Mouse (Mus musculus): ENCODE results near the gene Dtl.

Dtl gene

DNA sequence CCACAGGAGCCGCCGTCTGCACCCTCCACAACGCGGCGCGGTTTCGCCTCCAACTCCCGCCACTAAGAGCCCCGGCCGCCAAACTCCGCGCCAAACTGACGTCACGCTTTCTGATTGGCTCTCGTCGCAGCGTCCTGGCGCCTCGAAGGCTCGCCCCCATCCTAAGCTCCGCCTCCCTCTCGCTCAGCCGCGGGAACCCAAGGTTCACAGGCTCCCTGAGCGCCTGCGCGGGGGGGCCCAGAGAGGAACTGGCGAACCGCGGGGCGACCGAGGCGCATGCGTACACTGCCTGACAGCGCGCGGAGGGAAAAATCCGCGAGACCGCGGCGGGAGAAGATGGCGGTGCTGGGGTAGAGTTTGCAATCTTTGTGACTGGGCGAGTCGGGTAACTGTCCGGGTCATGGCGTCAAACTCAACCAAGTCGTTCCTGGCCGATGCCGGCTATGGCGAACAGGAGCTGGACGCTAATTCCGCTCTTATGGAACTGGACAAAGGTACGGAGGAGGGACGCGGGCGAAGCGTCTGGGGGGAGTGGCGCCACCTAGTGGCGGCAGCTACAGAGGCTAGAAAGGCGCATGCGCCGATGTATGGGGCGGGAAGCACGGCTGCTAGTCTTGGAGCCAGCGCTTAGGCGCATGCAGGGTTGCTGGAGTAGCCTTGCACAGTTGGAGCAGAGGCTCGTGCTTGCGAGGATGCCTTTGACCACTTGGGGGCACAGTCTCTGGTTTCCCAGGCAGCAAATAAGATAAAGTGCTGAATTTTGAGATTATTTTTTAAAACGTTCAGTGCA, at the start of gene Dtl, which contains the start of gene Ints7:
Dtl (minus strand) TSS at position 87 of the 790 bp plus-strand sequence.
Ints7 (plus strand) TSS at position 179 of the 790 bp plus-strand sequence.
- peak; percentile 100 for DNase-seq (ENCODE audit: low read depth, low spot score)

DNA sequence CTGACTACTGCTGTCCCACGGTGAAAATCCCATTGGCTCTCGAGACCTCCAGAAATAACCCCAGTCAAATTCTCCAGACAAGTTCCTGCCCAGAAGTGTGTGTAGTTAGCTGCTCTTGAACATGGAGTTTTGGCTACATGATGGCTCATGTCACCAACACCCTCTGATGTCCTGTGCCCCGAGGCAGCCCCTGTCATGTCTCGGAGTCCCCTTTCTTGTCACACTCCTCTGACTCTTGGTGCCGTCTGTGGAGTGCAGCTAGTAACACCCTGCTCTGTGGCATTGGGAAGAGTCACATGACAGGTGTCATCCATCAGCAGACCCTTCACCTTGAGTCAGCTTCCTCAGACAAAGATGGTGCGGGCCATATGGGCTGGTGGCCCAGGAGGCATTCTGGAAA, 49.7 kb upstream of the Dtl start:
- DNase-seq (ENCODE audit: low read depth, low spot score): peak; percentile 15

GRCm38 (mm10) chr1:191624492-191624891, 49.1 kb upstream of the Dtl start:
- no peak for DNase-seq (ENCODE audit: low read depth, low spot score)

- no peak for DNase-seq (ENCODE audit: low read depth, low spot score)
Observed at GRCm38 (mm10) chr1:191622801-191623200, 47.5 kb upstream of the Dtl start.

DNA sequence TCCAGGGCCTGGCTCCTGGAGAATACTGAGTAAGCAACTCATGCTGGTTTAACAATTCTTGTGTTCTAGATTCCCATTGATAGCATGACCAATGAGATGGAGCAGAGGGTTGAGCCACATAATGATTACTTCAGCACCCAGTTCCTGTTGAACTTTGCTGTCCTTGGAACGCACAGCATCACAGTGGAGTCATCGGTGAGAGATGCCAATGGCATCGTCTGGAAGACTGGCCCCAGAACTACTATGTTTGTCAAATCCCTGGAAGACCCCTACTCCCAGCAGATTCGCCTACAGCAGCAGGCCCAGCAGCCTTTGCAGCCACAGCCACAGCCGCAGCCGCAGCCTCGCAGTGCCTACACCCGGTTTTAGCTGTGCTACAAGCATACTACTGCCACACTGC, 45.8 kb upstream of the Dtl start:
- DNase-seq (ENCODE audit: low read depth, low spot score): no peak

DNA sequence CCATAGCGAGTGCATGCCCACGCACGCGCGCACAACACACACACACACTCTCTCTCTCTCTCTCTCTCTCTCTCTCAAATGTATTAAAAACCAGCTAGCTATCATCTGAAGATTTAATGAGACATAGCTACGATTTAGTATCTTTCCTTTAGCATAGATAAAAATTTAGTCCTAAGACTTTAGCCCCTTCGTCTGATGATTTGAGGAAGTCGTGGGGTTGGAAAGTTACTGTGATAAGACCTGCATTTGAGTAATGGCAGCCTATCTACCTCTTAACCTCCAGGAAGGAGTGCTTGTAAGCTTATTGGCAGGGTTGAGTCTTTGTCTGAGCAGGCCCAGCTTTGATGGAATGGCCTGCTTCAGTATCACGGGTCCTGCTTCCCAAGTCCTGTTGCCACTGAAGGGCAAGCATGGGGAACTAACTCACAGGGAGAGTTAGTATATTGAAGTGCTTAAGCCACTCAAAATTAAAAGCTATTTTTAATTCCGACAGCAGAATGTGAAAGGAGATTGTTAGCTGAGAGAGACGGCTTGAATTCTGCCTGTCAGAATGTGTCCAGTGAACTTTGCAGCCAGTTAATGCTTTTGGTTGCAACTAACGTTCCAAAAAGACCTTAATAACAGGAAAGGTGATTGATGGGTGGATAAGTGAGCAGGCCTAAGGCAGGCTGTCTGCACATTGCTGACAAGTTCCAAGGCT, 42.9 kb upstream of the Dtl start:
- DNase-seq (ENCODE audit: low read depth, low spot score): no peak

GRCm38 (mm10) chr1:191617589-191617988, 42.2 kb upstream of the Dtl start:
- DNase-seq (ENCODE audit: low read depth, low spot score): no peak

DNA sequence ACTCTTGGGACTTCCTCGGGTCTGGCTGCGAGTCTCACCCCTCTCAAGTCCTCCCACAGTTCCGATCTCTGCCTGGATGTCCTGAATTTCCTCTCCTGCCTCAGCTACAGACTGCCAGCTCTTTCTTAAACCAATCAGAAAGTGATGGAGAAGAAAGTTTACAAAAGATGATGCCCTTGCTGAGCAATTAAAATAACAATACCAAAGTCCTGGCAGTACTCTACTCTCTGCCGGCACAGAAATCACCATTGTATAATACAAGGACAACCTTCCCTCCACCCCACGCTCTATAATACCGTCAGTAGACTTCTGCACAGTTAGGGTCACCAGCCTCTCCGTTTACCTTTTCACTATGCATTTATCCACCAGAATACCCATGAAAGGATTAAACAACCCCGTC, 40.9 kb upstream of the Dtl start:
- DNase-seq (ENCODE audit: low read depth, low spot score): no peak

- DNase-seq (ENCODE audit: low read depth, low spot score): no peak
Observed at GRCm38 (mm10) chr1:191612877-191613276, 37.5 kb upstream of the Dtl start.

GRCm38 (mm10) chr1:191611686-191612085, 36.3 kb upstream of the Dtl start:
- no peak for DNase-seq (ENCODE audit: low read depth, low spot score)

DNA sequence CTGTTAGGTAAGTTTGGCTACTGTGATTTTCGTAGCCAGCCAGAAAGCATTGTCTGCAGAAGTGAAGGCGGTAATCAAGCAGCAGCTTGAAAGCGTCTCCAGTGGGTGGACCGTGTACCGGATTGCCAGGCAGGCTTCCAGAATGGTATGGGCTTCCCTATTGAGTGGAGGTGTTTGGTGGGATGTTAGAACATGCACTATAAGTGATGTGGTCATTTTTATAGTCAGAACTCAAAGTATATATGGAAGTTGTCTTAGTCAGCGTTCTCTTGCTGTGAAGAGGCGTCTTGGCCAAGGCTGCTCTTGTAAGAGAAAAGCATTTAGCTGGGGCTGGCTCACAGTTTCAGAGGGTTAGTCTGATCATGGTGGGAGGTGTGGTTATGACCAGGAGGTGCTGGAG, 35.0 kb upstream of the Dtl start:
- DNase-seq (ENCODE audit: low read depth, low spot score): no peak

GRCm38 (mm10) chr1:191609578-191609977, 34.2 kb upstream of the Dtl start:
- DNase-seq (ENCODE audit: low read depth, low spot score): no peak

DNA sequence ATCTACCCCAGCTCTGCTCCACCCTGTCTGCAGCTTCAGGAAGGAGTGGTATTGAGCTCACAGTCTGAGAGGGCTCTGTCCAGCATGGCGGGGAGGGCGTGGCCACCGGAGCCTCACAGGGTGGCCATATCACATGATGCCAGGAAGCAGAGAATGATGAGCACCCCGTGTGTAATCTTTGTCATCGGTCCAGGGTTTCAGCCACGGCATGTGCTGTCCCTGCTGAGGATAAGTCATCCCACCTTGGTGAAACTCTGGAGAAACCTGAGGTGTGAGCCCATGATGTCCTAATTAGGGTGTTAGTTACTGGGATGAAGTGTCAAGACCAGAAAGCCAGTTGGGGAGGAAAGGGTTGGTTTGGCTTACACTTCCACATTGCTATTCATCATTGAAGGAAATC, 33.7 kb upstream of the Dtl start:
- DNase-seq (ENCODE audit: low read depth, low spot score): no peak

- no peak for DNase-seq (ENCODE audit: low read depth, low spot score)
Observed at GRCm38 (mm10) chr1:191604690-191605089, 29.3 kb upstream of the Dtl start.

DNA sequence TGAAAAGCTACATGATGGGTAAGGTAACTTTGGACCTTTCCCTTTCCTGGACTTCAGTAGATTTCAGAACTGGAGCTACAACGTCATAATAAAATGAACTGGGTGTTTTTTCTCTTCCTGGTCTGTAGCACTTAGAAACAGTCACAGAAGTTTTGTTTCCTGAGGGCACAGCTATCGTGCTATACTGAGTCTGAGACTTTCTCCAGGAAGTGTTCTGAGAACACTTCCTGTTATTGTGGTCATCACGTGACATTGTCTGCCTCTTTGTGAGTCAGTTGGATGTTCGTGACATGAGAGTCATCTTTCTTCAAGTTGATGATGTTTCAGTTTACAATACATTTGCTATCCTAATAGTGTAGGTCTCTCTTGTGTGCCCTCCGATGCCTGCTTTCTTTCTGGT, 23.9 kb upstream of the Dtl start:
- no peak for DNase-seq (ENCODE audit: low read depth, low spot score)

DNA sequence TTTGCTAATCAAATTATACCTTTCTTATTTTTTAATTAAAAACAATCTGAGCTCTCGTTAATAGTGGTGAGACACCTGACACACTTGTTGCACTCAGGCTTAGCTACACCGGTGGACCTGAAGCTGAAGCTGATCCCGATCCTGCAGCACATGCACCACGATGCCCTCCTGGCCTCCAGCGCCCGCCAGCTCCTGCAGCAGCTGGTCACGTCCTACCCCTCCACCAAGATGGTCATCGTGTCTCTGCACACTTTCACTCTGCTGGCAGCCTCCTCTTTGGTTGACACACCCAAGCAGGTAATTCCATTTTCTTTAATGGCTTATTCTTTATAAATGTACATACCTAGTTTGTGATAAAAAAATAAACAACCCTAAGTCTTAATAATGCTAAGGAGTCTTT, 20.7 kb upstream of the Dtl start:
- DNase-seq (ENCODE audit: low read depth, low spot score): no peak

GRCm38 (mm10) chr1:191592016-191592720, 16.8 kb upstream of the Dtl start:
- no peak for DNase-seq (ENCODE audit: low read depth, low spot score)

- DNase-seq (ENCODE audit: low read depth, low spot score): no peak
Observed at GRCm38 (mm10) chr1:191588749-191589148, 13.4 kb upstream of the Dtl start.

GRCm38 (mm10) chr1:191587062-191587461, 11.7 kb upstream of the Dtl start:
- DNase-seq (ENCODE audit: low read depth, low spot score): no peak

DNA sequence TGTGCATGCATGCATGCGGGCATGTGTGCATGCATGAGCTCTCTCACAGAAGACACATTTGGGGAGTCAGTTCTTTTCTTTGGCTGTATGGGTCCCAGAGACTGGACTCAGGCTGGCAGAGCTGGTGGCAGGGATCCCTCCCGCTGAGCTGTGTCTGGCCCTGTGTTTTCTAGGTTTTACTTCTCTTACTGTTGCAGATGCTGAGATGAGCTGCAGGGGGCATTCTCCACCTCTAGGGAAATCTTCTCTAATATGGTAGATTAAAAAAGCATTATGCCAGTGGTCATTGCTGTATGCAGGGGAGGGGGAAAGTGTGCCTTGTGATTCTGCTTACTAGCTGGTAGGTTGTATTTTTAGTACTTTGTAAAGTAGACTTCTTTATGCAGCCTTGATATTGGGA, 10.4 kb upstream of the Dtl start:
- no peak for DNase-seq (ENCODE audit: low read depth, low spot score)

- DNase-seq (ENCODE audit: low read depth, low spot score): no peak
Observed at GRCm38 (mm10) chr1:191584483-191584882, 9.1 kb upstream of the Dtl start.

DNA sequence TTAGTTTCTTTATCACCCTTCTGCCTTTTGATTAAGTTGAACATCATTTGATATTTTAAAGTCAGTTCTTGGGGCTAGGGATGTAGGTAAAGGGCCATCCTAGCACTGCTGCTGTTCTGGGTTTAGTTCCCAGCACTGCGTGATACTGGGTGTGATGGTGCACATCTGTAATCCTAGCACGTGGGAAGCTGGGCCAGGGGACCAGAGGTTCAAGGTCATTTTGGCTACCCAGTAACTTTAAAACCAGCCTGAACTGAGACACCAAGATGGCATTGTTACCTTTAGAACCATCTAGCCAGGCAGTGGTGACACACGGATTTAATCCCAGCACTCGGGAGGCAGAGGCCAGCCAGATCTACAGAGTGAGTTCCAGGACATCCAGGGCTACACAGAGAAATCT, 8.5 kb upstream of the Dtl start:
- no peak for DNase-seq (ENCODE audit: low read depth, low spot score)

- DNase-seq (ENCODE audit: low read depth, low spot score): no peak
Observed at GRCm38 (mm10) chr1:191581641-191582040, 6.3 kb upstream of the Dtl start.
